Mouse (Mus musculus): ENCODE results near the gene Cst7. TPM values are rescaled to one million over a fixed set of nuclear protein-coding genes. Genes with fewer than 3 reads are reported as not detected.

The Cst7 gene
- polyA plus RNA-seq, 1 experiment from 2014 or later: 0.26 TPM

Other genes starting within 250 kb of the Cst7 start
- gene Gm10130, start 246.7 kb upstream of the Cst7 start, polyA plus RNA-seq (2014; fragmentation: Nextera tagmentation; extraction: Ambion mirVana): 3.0 and 3.1 TPM in 2 replicates
- gene 3300002I08Rik, start 207.7 kb upstream of the Cst7 start, polyA plus RNA-seq (2014; fragmentation: Nextera tagmentation; extraction: Ambion mirVana): 10.0 and 12.2 TPM in 2 replicates
- gene Zfp442, start 118.9 kb upstream of the Cst7 start, polyA plus RNA-seq (2014; fragmentation: Nextera tagmentation; extraction: Ambion mirVana): 9.3 and 10.6 TPM in 2 replicates
- 0.25 TPM in 1 of 2 replicates, not detected in the other for gene Zfp345, start 85.3 kb upstream of the Cst7 start, polyA plus RNA-seq (2014; fragmentation: Nextera tagmentation; extraction: Ambion mirVana)
- gene Apmap, start 38.2 kb downstream of the Cst7 start, polyA plus RNA-seq (2014; fragmentation: Nextera tagmentation; extraction: Ambion mirVana): 37.5 and 40.2 TPM in 2 replicates
- gene Acss1, start 98.1 kb downstream of the Cst7 start, polyA plus RNA-seq (2014; fragmentation: Nextera tagmentation; extraction: Ambion mirVana): 28.7 and 29.1 TPM in 2 replicates
- not detected in 2 replicates for gene Vsx1, start 118.9 kb downstream of the Cst7 start, polyA plus RNA-seq (2014; fragmentation: Nextera tagmentation; extraction: Ambion mirVana)
- 27.0 and 29.6 TPM in 2 replicates for gene Entpd6, start 178.6 kb downstream of the Cst7 start, polyA plus RNA-seq (2014; fragmentation: Nextera tagmentation; extraction: Ambion mirVana)
- gene Pygb, start 216.3 kb downstream of the Cst7 start, polyA plus RNA-seq (2014; fragmentation: Nextera tagmentation; extraction: Ambion mirVana): 61.6 and 70.3 TPM in 2 replicates